Mouse (Mus musculus) brain, embryonic 14.5 days (tissue): Measurements from ENCODE around the gene Fibp.

Source experiments
- CTCF ChIP-seq: fragments of 200-500 bp; IDR thresholded peaks from 2 replicates; pipeline ENCODE4 v1.5.1; 2012; ENCODE audit warnings: inconsistent platforms, mild to moderate bottlenecking, moderate library complexity, borderline replicate concordance; ENCODE audit not compliant: insufficient read depth, insufficient read length; ENCODE audit errors: extremely low read depth
- POLR2A ChIP-seq: fragments of 200-500 bp; IDR thresholded peaks from 2 replicates; pipeline ENCODE4 v1.6.1; 2012; ENCODE audit warnings: mild to moderate bottlenecking, inconsistent platforms, borderline replicate concordance; ENCODE audit not compliant: poor library complexity, insufficient read depth, insufficient read length, severe bottlenecking; ENCODE audit errors: extremely low read depth

- TF ChIP-seq CTCF (no peak), POLR2A (no peak)
Measured at GRCm38 (mm10) chr19:5449673-5450072, 10.7 kb upstream of the Fibp start.
